Mouse (Mus musculus) intestine, postnatal 0 days (tissue): ENCODE measurements around the gene Ppil6. TPM values are rescaled to one million over a fixed set of nuclear protein-coding genes. Genes with fewer than 3 reads are reported as not detected.

Experiments used
- ATAC-seq: fragments of 200-750 bp; cut with Nextera tagmentation; 2 replicates; pipeline ENCODE4 v1.8.0; 2017; ENCODE audit warnings: mild to moderate bottlenecking, moderate TSS enrichment, moderate library complexity
- H3K27ac ChIP-seq: fragments of 300-500 bp; sonication (generic); 2 replicates; pipeline ENCODE4 v1.5.1; 2014; ENCODE audit warnings: mild to moderate bottlenecking, low read depth, low read length, moderate library complexity
- H3K27me3 ChIP-seq: fragments of 300-500 bp; sonication (generic); replicated peaks from 2 replicates; pipeline ENCODE4 v1.6.1; 2014; ENCODE audit warnings: low read length, mixed read lengths; ENCODE audit not compliant: control insufficient read depth, insufficient read depth
- H3K36me3 ChIP-seq: fragments of 300-500 bp; sonication (generic); 2 replicates; pipeline ENCODE4 v1.6.1; 2014; ENCODE audit warnings: mild to moderate bottlenecking, moderate library complexity; ENCODE audit not compliant: control insufficient read depth, insufficient read depth
- H3K4me1 ChIP-seq: fragments of 300-500 bp; sonication (generic); replicated peaks from 2 replicates; pipeline ENCODE4 v1.6.1; 2014; ENCODE audit warnings: antibody characterized with exemption, low read length, mixed read lengths; ENCODE audit not compliant: control insufficient read depth, insufficient read depth
- H3K4me2 ChIP-seq: fragments of 300-500 bp; sonication (generic); replicated peaks from 2 replicates; pipeline ENCODE4 v1.6.1; 2014; ENCODE audit warnings: low read depth, mild to moderate bottlenecking, moderate library complexity
- H3K4me3 ChIP-seq: fragments of 300-500 bp; sonication (generic); 2 replicates; pipeline ENCODE4 v1.5.1; 2014; ENCODE audit warnings: low read depth, low read length
- H3K9ac ChIP-seq: fragments of 300-500 bp; sonication (generic); 2 replicates; pipeline ENCODE4 v1.6.1; 2014; ENCODE audit warnings: mild to moderate bottlenecking, low read depth, low read length
- H3K9me3 ChIP-seq: fragments of 300-500 bp; sonication (generic); 2 replicates; pipeline ENCODE4 v1.6.1; 2016; ENCODE audit warnings: mixed run types; ENCODE audit not compliant: control insufficient read depth
- CTCF ChIP-seq: sonication (generic); IDR thresholded peaks from 2 replicates; pipeline ENCODE4 v1.5.1; 2016; ENCODE audit warnings: low read depth, mild to moderate bottlenecking, control low read depth, antibody characterized with exemption, moderate library complexity
- WGBS: fragments of 180-500 bp; shearing (Covaris S2); extraction: QIAGEN DNeasy Blood & Tissue Kit; methylation state at CpG from one replicate; pipeline ENCODE4 v1.1.7; 2014; 5-methylcytosine and 5-hydroxymethylcytosine counted together
- polyA plus RNA-seq: library from polyadenylated mRNA; unstranded; fragments of >200 nt; fragmentation: Nextera tagmentation; extraction: Ambion mirVana; gene quantifications from 2 replicates; pipeline ENCODE4 v1.2.1, GENCODE M21; 2015

The Ppil6 gene
- polyA plus RNA-seq, 1 experiment from 2014 or later = 1.3 TPM

- Histone ChIP-seq H3K9ac (no peak overlapping the region), H3K27ac (no peak overlapping the region), H3K9me3 (no peaks in the 10 kb centered on the region; the same call in none of the 2 replicates), H3K4me3 (no peak overlapping the region), H3K4me1 (0 out of 2 replicates have a peak, but pooled peaks cover 4% of the 10 kb centered on the region), H3K27me3 (no peaks in the 10 kb centered on the region), H3K4me2 (no peak overlapping the region), H3K36me3 (no peaks in the 10 kb centered on the region)
- TF ChIP-seq CTCF = no peak
- ATAC-seq = no peak
- WGBS = 85% methylated on average over 10 of the region's 10 CpGs
Observed at GRCm38 (mm10) chr10:41561701-41562395, 71.6 kb downstream of the Ppil6 start.

Other genes starting within 250 kb of the Ppil6 start
- 10.6 and 10.7 TPM in 2 replicates for gene Fig4, start 187.2 kb upstream of the Ppil6 start, polyA plus RNA-seq
- gene Ak9, start 186.5 kb upstream of the Ppil6 start, polyA plus RNA-seq = not detected in 2 replicates
- gene Zbtb24, start 40.1 kb upstream of the Ppil6 start, polyA plus RNA-seq = 12.9 and 16.0 TPM in 2 replicates
- 32.2 and 37.7 TPM in 2 replicates for gene Mical1, start 14.1 kb upstream of the Ppil6 start, polyA plus RNA-seq
- gene Smpd2, start 70 bp upstream of the Ppil6 start, polyA plus RNA-seq = 65.1 and 65.8 TPM in 2 replicates
- gene Cd164, start 29.0 kb downstream of the Ppil6 start, polyA plus RNA-seq = 181 and 189 TPM in 2 replicates
- gene Ccdc162, start 226.2 kb downstream of the Ppil6 start, polyA plus RNA-seq = 8.3 and 8.4 TPM in 2 replicates